Mouse (Mus musculus): ENCODE measurements around the gene Insr. TPM values are rescaled to one million over a fixed set of nuclear protein-coding genes. Genes with fewer than 3 reads are reported as not detected.

The Insr gene
- total RNA-seq, 2 experiments from 2014 or later = 100 to 108 TPM

GRCm38 (mm10) chr8:3275189-3275588 lies 4.2 kb downstream of the Insr start:
- DNase-seq = no peak

- no peak for DNase-seq
Observed at GRCm38 (mm10) chr8:3273799-3274198, 5.6 kb downstream of the Insr start.

- no peak for DNase-seq
Observed at GRCm38 (mm10) chr8:3267449-3267761, 12.0 kb downstream of the Insr start.

GRCm38 (mm10) chr8:3266686-3267448 lies 12.6 kb downstream of the Insr start:
- no peak for DNase-seq

- no peak for DNase-seq
Observed at GRCm38 (mm10) chr8:3265182-3265581, 14.2 kb downstream of the Insr start.

- DNase-seq = no peak
Observed at GRCm38 (mm10) chr8:3262779-3263178, 16.6 kb downstream of the Insr start.

GRCm38 (mm10) chr8:3261101-3261500 lies 18.3 kb downstream of the Insr start:
- peak; percentile 45 for DNase-seq

- DNase-seq = peak; percentile 38
Observed at GRCm38 (mm10) chr8:3260127-3260811, 19.1 kb downstream of the Insr start.

GRCm38 (mm10) chr8:3256147-3256940 lies 23.1 kb downstream of the Insr start:
- peak; percentile 53 for DNase-seq

- no peak for DNase-seq
Observed at GRCm38 (mm10) chr8:3255321-3255720, 24.1 kb downstream of the Insr start.

- DNase-seq = no peak
Observed at GRCm38 (mm10) chr8:3253179-3253578, 26.2 kb downstream of the Insr start.

GRCm38 (mm10) chr8:3252665-3253064 lies 26.8 kb downstream of the Insr start:
- no peak for DNase-seq

GRCm38 (mm10) chr8:3251101-3251500 lies 28.3 kb downstream of the Insr start:
- DNase-seq = no peak

GRCm38 (mm10) chr8:3249886-3250285 lies 29.5 kb downstream of the Insr start:
- no peak for DNase-seq

GRCm38 (mm10) chr8:3248704-3249103 lies 30.7 kb downstream of the Insr start:
- DNase-seq = no peak

- peak; percentile 48 for DNase-seq
Observed at GRCm38 (mm10) chr8:3247129-3247528, 32.3 kb downstream of the Insr start.

- DNase-seq = no peak
Observed at GRCm38 (mm10) chr8:3243229-3243628, 36.2 kb downstream of the Insr start.

- no peak for DNase-seq
Observed at GRCm38 (mm10) chr8:3240725-3241124, 38.7 kb downstream of the Insr start.

- DNase-seq = no peak
Observed at GRCm38 (mm10) chr8:3239641-3240040, 39.8 kb downstream of the Insr start.

- no peak for DNase-seq
Observed at GRCm38 (mm10) chr8:3238792-3239191, 40.6 kb downstream of the Insr start.

- DNase-seq = peak; percentile 62
Observed at GRCm38 (mm10) chr8:3237319-3237718, 42.1 kb downstream of the Insr start.

GRCm38 (mm10) chr8:3236277-3236676 lies 43.1 kb downstream of the Insr start:
- DNase-seq = no peak

- no peak for DNase-seq
Observed at GRCm38 (mm10) chr8:3234569-3234968, 44.8 kb downstream of the Insr start.

Measured in adrenal gland, postnatal 10 days (tissue).